Mouse (Mus musculus): ENCODE results near the gene Sec16b.

DNA sequence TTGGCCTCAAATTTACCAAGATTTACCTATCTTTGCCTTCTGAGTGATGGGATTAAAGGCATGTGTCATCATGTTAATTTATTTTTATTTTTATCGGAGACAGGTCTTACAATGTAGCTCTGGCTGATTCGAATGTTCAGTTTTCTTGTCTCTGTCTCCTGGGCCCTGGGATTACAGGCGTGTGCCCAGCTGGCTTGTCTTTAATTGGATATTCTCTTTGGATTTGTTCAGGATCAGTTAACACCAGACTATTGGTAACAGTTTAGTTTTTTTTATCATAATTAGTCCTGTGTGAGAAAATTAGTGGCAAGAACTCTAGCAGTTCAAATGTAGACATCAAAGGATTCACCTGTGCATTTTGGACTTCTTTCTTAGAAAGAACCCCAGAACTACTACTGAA is 48.7 kb upstream of the Sec16b start:
- no peak for TF ChIP-seq CTCF (conservative IDR thresholded peaks at IDR 0.05; ENCODE audit: low read length)
- TF ChIP-seq POU5F1 (IDR thresholded peaks at IDR 0.05; ENCODE audit: borderline replicate concordance, low read length), result no peak

Data from E14TG2a.4 (cell line).